Mouse (Mus musculus): ENCODE results near the gene Cyp4f13. TPM values are rescaled to one million over a fixed set of nuclear protein-coding genes. Genes with fewer than 3 reads are reported as not detected.

Cyp4f13 gene
- polyA plus RNA-seq, 1 experiment from 2014 or later: 8.4 TPM

GRCm38 (mm10) chr17:32891239-32892180, 55.7 kb downstream of the Cyp4f13 start, which contains the start of gene Zfp870:
Gene Zfp870 (minus strand): TSS chr17:32891642.
- Histone ChIP-seq H3K9ac (replicated peaks; ENCODE audit: low read depth, low read length) (peak within 1 kb of the TSS; percentile 78), H3K4me2 (ENCODE audit: low read length) (peak within 1 kb of the TSS; percentile 72), H3K9me3 (ENCODE audit: control insufficient read depth, low read length) (no peaks in the 10 kb centered on the region), H3K4me1 (replicated peaks; ENCODE audit: control insufficient read depth, insufficient read depth, low read length) (peaks cover 11% of the 10 kb centered on the region), H3K4me3 (replicated peaks; ENCODE audit: low read length) (peak within 1 kb of the TSS; percentile 76), H3K27me3 (replicated peaks; ENCODE audit: control insufficient read depth, insufficient read depth, low read length) (no peaks in the 10 kb centered on the region), H3K36me3 (ENCODE audit: control insufficient read depth, insufficient read depth) (no peaks in the 10 kb centered on the region), H3K27ac (ENCODE audit: low read length) (peak within 1 kb of the TSS; percentile 68)
- peak; percentile 99 for ATAC-seq
- 9% methylated on average over 33 of the region's 33 CpGs for WGBS

DNA sequence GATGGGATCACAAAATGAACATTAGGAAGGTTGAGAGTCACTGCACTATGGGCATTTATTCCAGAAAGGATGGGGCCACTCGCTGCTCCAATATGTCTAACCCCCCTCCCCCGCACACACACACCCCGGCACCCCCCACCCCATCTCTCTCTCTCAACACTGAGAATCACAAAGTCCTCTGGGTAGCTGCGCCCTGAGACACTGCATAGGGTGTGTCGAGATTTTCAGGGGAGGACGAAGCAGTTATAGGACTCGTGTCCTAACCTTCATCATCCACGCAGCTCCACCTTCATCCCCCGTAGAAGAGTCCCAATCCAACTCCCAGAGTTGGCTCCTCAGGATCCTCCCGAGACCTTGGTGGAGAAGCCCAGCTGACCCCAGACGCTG, 56.4 kb downstream of the Cyp4f13 start:
- H3K36me3 ChIP-seq (ENCODE audit: control insufficient read depth, insufficient read depth): no peaks in the 10 kb centered on the region
- H3K27me3 ChIP-seq (replicated peaks; ENCODE audit: control insufficient read depth, insufficient read depth, low read length): no peaks in the 10 kb centered on the region
- H3K4me3 ChIP-seq (replicated peaks; ENCODE audit: low read length): peak overlapping the region; percentile 76
- H3K27ac ChIP-seq (ENCODE audit: low read length): peak overlapping the region; percentile 68
- peak overlapping the region; percentile 72 for H3K4me2 ChIP-seq (ENCODE audit: low read length)
- peak; percentile 13; the same call in 1 of the 2 replicates for ATAC-seq
- H3K9me3 ChIP-seq (ENCODE audit: control insufficient read depth, low read length): no peaks in the 10 kb centered on the region
- WGBS: 4% methylated on average over 11 of the region's 11 CpGs
- peaks cover 11% of the 10 kb centered on the region for H3K4me1 ChIP-seq (replicated peaks; ENCODE audit: control insufficient read depth, insufficient read depth, low read length)
- peak overlapping the region; percentile 78 for H3K9ac ChIP-seq (replicated peaks; ENCODE audit: low read depth, low read length)

GRCm38 (mm10) chr17:32889611-32890010, 57.6 kb downstream of the Cyp4f13 start:
- H3K4me3 ChIP-seq (replicated peaks; ENCODE audit: low read length): no peak overlapping the region
- ATAC-seq: no peak
- H3K27me3 ChIP-seq (replicated peaks; ENCODE audit: control insufficient read depth, insufficient read depth, low read length): no peaks in the 10 kb centered on the region
- 94% methylated on average over 6 of the region's 6 CpGs for WGBS
- no peak overlapping the region for H3K27ac ChIP-seq (ENCODE audit: low read length)
- 0 out of 2 replicates have a peak, but pooled peaks cover 4% of the 10 kb centered on the region for H3K36me3 ChIP-seq (ENCODE audit: control insufficient read depth, insufficient read depth)
- H3K4me2 ChIP-seq (ENCODE audit: low read length): no peak overlapping the region
- no peak overlapping the region for H3K9ac ChIP-seq (replicated peaks; ENCODE audit: low read depth, low read length)
- H3K4me1 ChIP-seq (replicated peaks; ENCODE audit: control insufficient read depth, insufficient read depth, low read length): peaks cover 11% of the 10 kb centered on the region
- no peaks in the 10 kb centered on the region for H3K9me3 ChIP-seq (ENCODE audit: control insufficient read depth, low read length)

DNA sequence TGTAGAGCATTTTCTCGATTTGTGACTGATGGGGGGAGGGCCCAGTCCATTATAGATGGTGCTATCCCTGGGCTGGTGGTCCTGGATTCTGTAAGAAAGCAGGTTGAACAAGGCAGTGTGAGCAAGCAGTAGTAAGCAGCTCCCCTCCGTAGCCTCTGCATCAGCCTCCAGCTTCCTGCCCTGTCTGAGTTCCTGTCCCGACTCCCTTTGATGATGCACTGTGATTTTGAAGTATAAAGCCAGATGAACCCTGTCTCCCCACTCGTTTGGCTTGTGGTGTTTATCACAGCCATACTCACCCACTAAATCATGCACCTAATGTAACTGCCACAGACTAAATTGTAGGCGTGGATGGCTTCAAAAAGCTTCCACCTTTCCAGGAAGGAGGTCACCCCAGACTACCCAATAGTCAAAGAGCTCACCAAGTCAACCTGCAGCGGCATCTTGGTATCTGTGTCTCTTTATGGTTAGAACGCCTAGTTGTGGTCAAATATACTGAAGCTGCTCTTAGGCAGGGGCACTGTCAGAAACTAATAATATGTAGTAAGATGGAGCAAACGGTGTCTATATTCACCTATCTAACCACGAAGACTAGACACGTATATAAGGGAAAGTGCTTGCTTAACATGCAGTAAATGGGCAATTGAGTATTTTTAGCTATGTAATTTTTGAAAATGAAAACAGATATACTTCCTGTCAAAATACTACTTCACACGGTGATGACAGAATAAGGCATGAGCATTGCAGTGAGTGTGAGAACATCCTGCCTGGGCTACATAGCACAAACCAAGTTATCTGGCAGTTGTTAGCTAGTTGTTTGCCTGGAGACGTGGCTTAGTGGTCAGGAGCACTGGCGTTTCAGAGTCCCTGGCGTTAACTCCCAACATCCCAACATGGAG, 66.6 kb downstream of the Cyp4f13 start:
- no peak overlapping the region for H3K9ac ChIP-seq (replicated peaks; ENCODE audit: low read depth, low read length)
- peaks cover 19% of the 10 kb centered on the region; the same call in 1 of the 2 replicates for H3K36me3 ChIP-seq (ENCODE audit: control insufficient read depth, insufficient read depth)
- no peak overlapping the region for H3K4me3 ChIP-seq (replicated peaks; ENCODE audit: low read length)
- no peak overlapping the region for H3K27ac ChIP-seq (ENCODE audit: low read length)
- ATAC-seq: no peak
- no peaks in the 10 kb centered on the region for H3K9me3 ChIP-seq (ENCODE audit: control insufficient read depth, low read length)
- WGBS: 93% methylated on average over 14 of the region's 14 CpGs
- no peak overlapping the region for H3K4me2 ChIP-seq (ENCODE audit: low read length)
- no peaks in the 10 kb centered on the region for H3K4me1 ChIP-seq (replicated peaks; ENCODE audit: control insufficient read depth, insufficient read depth, low read length)
- H3K27me3 ChIP-seq (replicated peaks; ENCODE audit: control insufficient read depth, insufficient read depth, low read length): no peaks in the 10 kb centered on the region

GRCm38 (mm10) chr17:32878773-32879172, 68.4 kb downstream of the Cyp4f13 start:
- no peak overlapping the region for H3K4me2 ChIP-seq (ENCODE audit: low read length)
- no peak for ATAC-seq
- no peaks in the 10 kb centered on the region for H3K27me3 ChIP-seq (replicated peaks; ENCODE audit: control insufficient read depth, insufficient read depth, low read length)
- no peak overlapping the region for H3K4me3 ChIP-seq (replicated peaks; ENCODE audit: low read length)
- no peak overlapping the region for H3K27ac ChIP-seq (ENCODE audit: low read length)
- H3K9ac ChIP-seq (replicated peaks; ENCODE audit: low read depth, low read length): no peak overlapping the region
- WGBS: 97% methylated on average over 11 of the region's 11 CpGs
- H3K36me3 ChIP-seq (ENCODE audit: control insufficient read depth, insufficient read depth): peaks cover 15% of the 10 kb centered on the region; the same call in 1 of the 2 replicates
- no peaks in the 10 kb centered on the region for H3K4me1 ChIP-seq (replicated peaks; ENCODE audit: control insufficient read depth, insufficient read depth, low read length)
- H3K9me3 ChIP-seq (ENCODE audit: control insufficient read depth, low read length): no peaks in the 10 kb centered on the region

- WGBS: 14% methylated on average over 22 of the region's 22 CpGs
- Histone ChIP-seq H3K27me3 (replicated peaks; ENCODE audit: control insufficient read depth, insufficient read depth, low read length) (no peaks in the 10 kb centered on the region), H3K9me3 (ENCODE audit: control insufficient read depth, low read length) (no peaks in the 10 kb centered on the region), H3K4me3 (replicated peaks; ENCODE audit: low read length) (no peak overlapping the region), H3K9ac (replicated peaks; ENCODE audit: low read depth, low read length) (no peak overlapping the region), H3K27ac (ENCODE audit: low read length) (no peak overlapping the region), H3K4me1 (replicated peaks; ENCODE audit: control insufficient read depth, insufficient read depth, low read length) (no peaks in the 10 kb centered on the region), H3K36me3 (ENCODE audit: control insufficient read depth, insufficient read depth) (peaks cover 12% of the 10 kb centered on the region; the same call in 1 of the 2 replicates), H3K4me2 (ENCODE audit: low read length) (no peak overlapping the region)
- no peak for ATAC-seq
Observed at GRCm38 (mm10) chr17:32877471-32878171, 69.6 kb downstream of the Cyp4f13 start.

Other genes with a start within 250 kb of the Cyp4f13 start
- gene Zfp871, start 159.1 kb downstream of the Cyp4f13 start, polyA plus RNA-seq (2015; fragmentation: Nextera tagmentation; extraction: Ambion mirVana): 47.4 and 48.7 TPM in 2 replicates
- 39.5 and 46.2 TPM in 2 replicates for gene Zfp811, start 137.5 kb downstream of the Cyp4f13 start, polyA plus RNA-seq (2015; fragmentation: Nextera tagmentation; extraction: Ambion mirVana)
- 18.8 and 20.0 TPM in 2 replicates for gene Zfp799, start 117.1 kb downstream of the Cyp4f13 start, polyA plus RNA-seq (2015; fragmentation: Nextera tagmentation; extraction: Ambion mirVana)
- gene Zfp870, start 55.8 kb downstream of the Cyp4f13 start, polyA plus RNA-seq (2015; fragmentation: Nextera tagmentation; extraction: Ambion mirVana): 8.1 and 10.4 TPM in 2 replicates
- gene Cyp4f14, start 30.1 kb downstream of the Cyp4f13 start, polyA plus RNA-seq (2015; fragmentation: Nextera tagmentation; extraction: Ambion mirVana): 0.18 and 0.27 TPM in 2 replicates
- gene Zfp472, start 18.4 kb upstream of the Cyp4f13 start, polyA plus RNA-seq (2015; fragmentation: Nextera tagmentation; extraction: Ambion mirVana): 10.0 and 10.4 TPM in 2 replicates
- 22.1 and 22.6 TPM in 2 replicates for gene Zfp952, start 45.7 kb upstream of the Cyp4f13 start, polyA plus RNA-seq (2015; fragmentation: Nextera tagmentation; extraction: Ambion mirVana)
- 32.1 and 34.6 TPM in 2 replicates for gene Zfp763, start 86.0 kb upstream of the Cyp4f13 start, polyA plus RNA-seq (2015; fragmentation: Nextera tagmentation; extraction: Ambion mirVana)
- not detected in 2 replicates for gene 4921501E09Rik, start 120.7 kb upstream of the Cyp4f13 start, polyA plus RNA-seq (2015; fragmentation: Nextera tagmentation; extraction: Ambion mirVana)
- 25.0 and 26.8 TPM in 2 replicates for gene Zfp563, start 141.9 kb upstream of the Cyp4f13 start, polyA plus RNA-seq (2015; fragmentation: Nextera tagmentation; extraction: Ambion mirVana)
- gene Morc2b, start 192.3 kb upstream of the Cyp4f13 start, polyA plus RNA-seq (2015; fragmentation: Nextera tagmentation; extraction: Ambion mirVana): 0.17 and 0.44 TPM in 2 replicates
- gene Olfr55, start 221.0 kb upstream of the Cyp4f13 start, polyA plus RNA-seq (2015; fragmentation: Nextera tagmentation; extraction: Ambion mirVana): not detected in 2 replicates
- gene Olfr239, start 243.9 kb upstream of the Cyp4f13 start, polyA plus RNA-seq (2015; fragmentation: Nextera tagmentation; extraction: Ambion mirVana): not detected in 2 replicates